ENCODE assay signal across 8 mouse cellular contexts in the genomic region with DNA sequence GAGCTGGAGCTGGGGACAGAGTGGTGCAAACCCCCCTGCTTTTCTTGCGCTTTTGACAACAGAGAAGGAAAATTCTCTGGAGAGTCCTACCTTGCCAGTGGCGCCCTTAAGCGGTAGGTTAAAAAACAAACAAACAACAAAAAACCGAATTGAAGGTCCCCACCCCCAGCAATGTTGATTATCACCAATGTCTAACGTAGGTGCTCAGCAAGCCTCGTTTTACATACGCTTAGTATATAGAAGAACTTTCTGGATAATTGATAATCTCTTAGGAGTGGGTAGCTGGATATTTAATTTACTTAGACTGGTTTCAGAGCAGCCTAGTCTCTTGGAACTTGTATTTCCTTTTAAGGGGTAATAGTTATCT. TPM values are rescaled to one million over a fixed set of nuclear protein-coding genes. Genes with fewer than 3 reads are reported as not detected.
A peak's percentile ranks its signal among the peaks of the same experiment; 100 is the strongest.
DNase-seq lines count a peak whose midpoint lies in the region; ATAC-seq lines count a peak whose summit lies in the region.

No protein-coding gene starts in this region.

- H3K9me3 ChIP-seq in heart, embryonic 16.5 days (replicated peaks; ENCODE audit: control insufficient read depth, low read length) = peaks cover 3% of the 10 kb centered on the region; the same call in 1 of the 2 replicates
- no peaks in the 10 kb centered on the region for H3K9me3 ChIP-seq in hindbrain, embryonic 12.5 days (replicated peaks)
- H3K9me3 ChIP-seq in midbrain, embryonic 12.5 days = no peaks in the 10 kb centered on the region

- peaks cover 3% of the 10 kb centered on the region; the same call in 1 of the 2 replicates for H3K36me3 ChIP-seq in heart, embryonic 16.5 days (ENCODE audit: control insufficient read depth, insufficient read depth)
- no peaks in the 10 kb centered on the region for H3K36me3 ChIP-seq in hindbrain, embryonic 12.5 days
- peaks cover 5% of the 10 kb centered on the region; the same call in 1 of the 2 replicates for H3K36me3 ChIP-seq in midbrain, embryonic 12.5 days

- no peaks in the 10 kb centered on the region for H3K4me1 ChIP-seq in heart, embryonic 16.5 days (ENCODE audit: control insufficient read depth, insufficient read depth, low read length)
- peaks cover 8% of the 10 kb centered on the region for H3K4me1 ChIP-seq in hindbrain, embryonic 12.5 days
- H3K4me1 ChIP-seq in midbrain, embryonic 12.5 days = peaks cover 14% of the 10 kb centered on the region

- H3K27ac ChIP-seq in heart, embryonic 16.5 days (ENCODE audit: low read length) = peak overlapping the region; percentile 70; the same call in 1 of the 2 replicates
- H3K27ac ChIP-seq in hindbrain, embryonic 12.5 days = peak overlapping the region; percentile 92; the same call in 1 of the 2 replicates
- H3K27ac ChIP-seq in midbrain, embryonic 12.5 days (replicated peaks) = peak overlapping the region; percentile 97; the same call in 1 of the 2 replicates

- peak overlapping the region; percentile 95 for H3K9ac ChIP-seq in heart, embryonic 16.5 days (ENCODE audit: low read length)
- H3K9ac ChIP-seq in hindbrain, embryonic 12.5 days = peak overlapping the region; percentile 84
- peak overlapping the region; percentile 86 for H3K9ac ChIP-seq in midbrain, embryonic 12.5 days (replicated peaks)

- no peak for DNase-seq in heart, adult 9 months (ENCODE audit: low spot score in 2 of 2)
- DNase-seq in embryo, embryonic 10.5 days (ENCODE audit: low spot score) = no peak
- DNase-seq in T-cell, adult 2 months (ENCODE audit: low spot score) = no peak
- DNase-seq in right cerebral cortex, postnatal 10 days (ENCODE audit: low spot score in 2 of 2) = no peak

- H3K4me2 ChIP-seq in heart, embryonic 16.5 days (ENCODE audit: low read depth, low read length) = peak overlapping the region; percentile 88
- H3K4me2 ChIP-seq in hindbrain, embryonic 12.5 days (replicated peaks) = peak overlapping the region; percentile 79
- peak overlapping the region; percentile 73 for H3K4me2 ChIP-seq in midbrain, embryonic 12.5 days (replicated peaks)

- peak overlapping the region; percentile 91 for H3K4me3 ChIP-seq in heart, embryonic 16.5 days (ENCODE audit: low read length)
- peak overlapping the region; percentile 92 for H3K4me3 ChIP-seq in hindbrain, embryonic 12.5 days
- H3K4me3 ChIP-seq in midbrain, embryonic 12.5 days = peak overlapping the region; percentile 93

- no peak for ATAC-seq in heart, embryonic 16.5 days (replicated peaks; ENCODE audit: extremely low read depth, insufficient read depth, low FRiP score)
- peak; percentile 5 for ATAC-seq in activated CD4-positive, CD25-positive, alpha-beta regulatory T cell, adult 4 months
- no peak for ATAC-seq in hindbrain, embryonic 12.5 days (ENCODE audit: low FRiP score)
- ATAC-seq in midbrain, embryonic 12.5 days (ENCODE audit: low FRiP score, low read depth) = no peak

- WGBS in heart, embryonic 16.5 days = under 1% methylated on average over 7 of the region's 7 CpGs
- WGBS in hindbrain, embryonic 12.5 days = 1% methylated on average over 7 of the region's 7 CpGs
- WGBS in midbrain, embryonic 12.5 days = under 1% methylated on average over 7 of the region's 7 CpGs

- no peaks in the 10 kb centered on the region for H3K27me3 ChIP-seq in heart, embryonic 16.5 days (ENCODE audit: control insufficient read depth, insufficient read depth, low read length)
- no peaks in the 10 kb centered on the region for H3K27me3 ChIP-seq in hindbrain, embryonic 12.5 days
- H3K27me3 ChIP-seq in midbrain, embryonic 12.5 days = no peaks in the 10 kb centered on the region

RNA-seq across cellular contexts. Expression of a gene that starts 0.7 kb away (rescaled TPM):
- 17.6 and 19.7 TPM in 2 replicates for polyA plus RNA-seq in heart, embryonic 16.5 days (2015; fragmentation: Nextera tagmentation; extraction: Ambion mirVana)
- 1 to 10 TPM; 5.8 to 7.0 TPM for polyA plus RNA-seq in activated CD4-positive, CD25-positive, alpha-beta regulatory T cell, adult 4 months (2017; shearing (Covaris generic))
- polyA plus RNA-seq in hindbrain, embryonic 12.5 days (2016; fragmentation: Nextera tagmentation; extraction: Ambion mirVana) = 20.9 and 25.9 TPM in 2 replicates
- 29.9 and 33.5 TPM in 2 replicates for polyA plus RNA-seq in midbrain, embryonic 12.5 days (2016; fragmentation: Nextera tagmentation; extraction: Ambion mirVana)
